31 mouse cellular contexts compared by ENCODE assay signal in genomic region chr11:34101827-34102226, GRCm38 (mm10). TPM values are rescaled to one million over a fixed set of nuclear protein-coding genes. Genes with fewer than 3 reads are reported as not detected.
A peak's percentile ranks its signal among the peaks of the same experiment; 100 is the strongest.
DNase-seq lines count a peak whose midpoint lies in the region; ATAC-seq lines count a peak whose summit lies in the region.
"Had no signal": no experiment of that assay in that cellular context is flagged by ENCODE, and none has a peak within 500 bp of the region (broad histone marks: within the 10 kb centered on the region; RNA-seq: fewer than 3 reads in every experiment).

No protein-coding gene starts in this region.

- peak; percentile 25 for DNase-seq in heart, adult 11 months
- no peak for DNase-seq in heart, postnatal 14 days
- DNase-seq in induced T-regulatory cell, adult 2 months (ENCODE audit: low read depth): peak; percentile 70
- no peak for DNase-seq in gastrocnemius, postnatal 4 days (ENCODE audit: low spot score in 2 of 2)
- no peak for DNase-seq in heart, embryonic 10.5 days (ENCODE audit: low spot score)
- DNase-seq: adrenal gland, adult 8-10 months; adrenal gland, postnatal 25 days; cerebellum, adult 11-12 months; cerebellum, adult 8-10 months; cerebellum, postnatal 10 days; cerebellum, postnatal 36 days; gastrocnemius, adult 2 months; gastrocnemius, postnatal 14 days; heart, adult 2 months; heart, postnatal 36 days had no signal

- no peak overlapping the region for H3K9ac ChIP-seq in kidney, embryonic 14.5 days (ENCODE audit: low read depth, low read length)
- H3K9ac ChIP-seq: forebrain, embryonic 13.5 days; hindbrain, embryonic 13.5 days had no signal

- peak; percentile 71 for ATAC-seq in CD4-positive, CD25-positive, alpha-beta regulatory T cell, adult 4 months
- ATAC-seq in kidney, embryonic 14.5 days (ENCODE audit: low FRiP score, low TSS enrichment): no peak
- ATAC-seq: forebrain, embryonic 13.5 days; forebrain, embryonic 16.5 days; hindbrain, embryonic 16.5 days; intestine, postnatal 0 days had no signal

- no peaks in the 10 kb centered on the region for H3K4me1 ChIP-seq in kidney, embryonic 14.5 days (ENCODE audit: control insufficient read depth, insufficient read depth, low read length)
- no peaks in the 10 kb centered on the region for H3K4me1 ChIP-seq in heart, embryonic 10.5 days
- H3K4me1 ChIP-seq: forebrain, embryonic 10.5 days; hindbrain, embryonic 10.5 days had no signal

- no peaks in the 10 kb centered on the region for H3K9me3 ChIP-seq in kidney, embryonic 14.5 days (ENCODE audit: control insufficient read depth, low read length)
- no peaks in the 10 kb centered on the region for H3K9me3 ChIP-seq in heart, embryonic 10.5 days
- H3K9me3 ChIP-seq: forebrain, embryonic 10.5 days; forebrain, embryonic 13.5 days; hindbrain, embryonic 10.5 days; hindbrain, embryonic 13.5 days had no signal

- intact Hi-C loops in heart, postnatal 14 days (cut with DNase I): no loop called here

- 84% methylated on average over 4 of the region's 4 CpGs for WGBS in kidney, embryonic 14.5 days
- WGBS in heart, embryonic 10.5 days: 71% methylated on average over 4 of the region's 4 CpGs

- H3K36me3 ChIP-seq in kidney, embryonic 14.5 days (ENCODE audit: control insufficient read depth, insufficient read depth, low read length): no peaks in the 10 kb centered on the region
- H3K36me3 ChIP-seq in heart, embryonic 10.5 days: no peaks in the 10 kb centered on the region
- H3K36me3 ChIP-seq: forebrain, embryonic 10.5 days; hindbrain, embryonic 10.5 days; hindbrain, embryonic 13.5 days had no signal

- no peak overlapping the region for H3K4me3 ChIP-seq in kidney, embryonic 14.5 days (ENCODE audit: low read length)
- H3K4me3 ChIP-seq in heart, embryonic 10.5 days: no peak overlapping the region
- H3K4me3 ChIP-seq: forebrain, embryonic 10.5 days; forebrain, embryonic 13.5 days; gastrocnemius, adult 2 months; heart, adult 2 months; hindbrain, embryonic 10.5 days; hindbrain, embryonic 13.5 days had no signal

- H3K27ac ChIP-seq in kidney, embryonic 14.5 days (ENCODE audit: low read depth, low read length): no peak overlapping the region
- no peak overlapping the region for H3K27ac ChIP-seq in heart, embryonic 10.5 days
- H3K27ac ChIP-seq: forebrain, embryonic 10.5 days; forebrain, embryonic 13.5 days; gastrocnemius, adult 2 months; heart, adult 2 months; hindbrain, embryonic 10.5 days; hindbrain, embryonic 13.5 days had no signal

- no peaks in the 10 kb centered on the region for H3K27me3 ChIP-seq in kidney, embryonic 14.5 days (ENCODE audit: control insufficient read depth, insufficient read depth, low read length)
- no peaks in the 10 kb centered on the region for H3K27me3 ChIP-seq in heart, embryonic 10.5 days (ENCODE audit: insufficient read depth, poor library complexity, severe bottlenecking)
- H3K27me3 ChIP-seq: forebrain, embryonic 13.5 days; hindbrain, embryonic 13.5 days had no signal

- no peak overlapping the region for H3K4me2 ChIP-seq in kidney, embryonic 14.5 days (replicated peaks; ENCODE audit: low read depth, low read length)
- H3K4me2 ChIP-seq: forebrain, embryonic 13.5 days; heart, embryonic 11.5 days; hindbrain, embryonic 13.5 days had no signal

RNA-seq across cellular contexts. Expression of gene 4930469K13Rik, which starts 3.5 kb away (rescaled TPM):
- not detected for total RNA-seq in heart, postnatal 14 days (2021)
- polyA plus RNA-seq in CD4-positive, CD25-positive, alpha-beta regulatory T cell, adult 4 months (2017; shearing (Covaris generic)): 10 to 100 TPM; 10.7 to 11.1 TPM
- total RNA-seq in gastrocnemius, postnatal 4 days (2021): not detected
- polyA plus RNA-seq in kidney, embryonic 14.5 days (2014; fragmentation: Nextera tagmentation; extraction: Ambion mirVana): not detected in 2 replicates
- polyA plus RNA-seq in heart, embryonic 10.5 days (2016; fragmentation: Nextera tagmentation; extraction: Ambion mirVana): not detected in 2 replicates
- total RNA-seq: adrenal gland, adult 8-10 months; adrenal gland, postnatal 25 days; G1E; gastrocnemius, adult 2 months; gastrocnemius, postnatal 14 days; heart, adult 2 months; heart, postnatal 36 days had no signal
- polyA plus RNA-seq: cortical plate, adult 2 months; embryonic facial prominence, embryonic 11.5 days; forebrain, embryonic 10.5 days; forebrain, embryonic 13.5 days; forebrain, embryonic 16.5 days; frontal cortex, adult 2 months; G1E; heart, adult 2 months; heart, embryonic 11.5 days; heart, embryonic 14.5 days; heart, postnatal 0 days; hindbrain, embryonic 10.5 days; intestine, postnatal 0 days had no signal

RNA-seq across cellular contexts. Expression of gene Lcp2, which starts 55.1 kb away (rescaled TPM):
- 1 to 10 TPM; 3.0 to 4.9 TPM for total RNA-seq in heart, postnatal 14 days (2021)
- 100 to 1,000 TPM; 477 to 563 TPM for polyA plus RNA-seq in CD4-positive, CD25-positive, alpha-beta regulatory T cell, adult 4 months (2017; shearing (Covaris generic))
- 1 to 10 TPM; 3.3 to 3.4 TPM for total RNA-seq in gastrocnemius, postnatal 4 days (2021)
- 1.6 and 1.9 TPM in 2 replicates for polyA plus RNA-seq in kidney, embryonic 14.5 days (2014; fragmentation: Nextera tagmentation; extraction: Ambion mirVana)
- 1.3 and 2.4 TPM in 2 replicates for polyA plus RNA-seq in heart, embryonic 10.5 days (2016; fragmentation: Nextera tagmentation; extraction: Ambion mirVana)

Comparison
In these comparisons a context has a peak if more than half of its experiments do, and no peak if none do; other contexts are left out.
1. DNase-seq: peak in heart, adult 11 months (single experiment) and induced T-regulatory cell, adult 2 months (single experiment); none in heart, postnatal 14 days (0 of 2), gastrocnemius, postnatal 4 days (0 of 2) and heart, embryonic 10.5 days (single experiment).
2. RNA of gene Lcp2, which starts 55.1 kb away (polyA plus RNA-seq): 477 to 563 TPM in CD4-positive, CD25-positive, alpha-beta regulatory T cell, adult 4 months; 1.3 to 2.4 TPM in heart, embryonic 10.5 days and 1.6 to 1.9 TPM in kidney, embryonic 14.5 days; every median in the first group is over 100 times any median in the second.